Mouse (Mus musculus) hindbrain, embryonic 16.5 days (tissue): ENCODE measurements around the gene Sema5a. TPM values are rescaled to one million over a fixed set of nuclear protein-coding genes. Genes with fewer than 3 reads are reported as not detected.

Source experiments
- ATAC-seq: fragments of 200-750 bp; cut with Nextera tagmentation; 2 replicates; pipeline ENCODE4 v1.8.0; 2017; ENCODE audit warnings: moderate TSS enrichment, moderate library complexity
- H3K27ac ChIP-seq: fragments of 300-500 bp; sonication (generic); 2 replicates; pipeline ENCODE4 v1.5.1; 2014; ENCODE audit warnings: low read depth, mild to moderate bottlenecking, control low read depth, low read length, moderate library complexity
- H3K27me3 ChIP-seq: fragments of 300-500 bp; sonication (generic); replicated peaks from 2 replicates; pipeline ENCODE4 v1.6.1; 2014; ENCODE audit warnings: low read length; ENCODE audit not compliant: control insufficient read depth, insufficient read depth
- H3K36me3 ChIP-seq: fragments of 300-500 bp; sonication (generic); 2 replicates; pipeline ENCODE4 v1.6.1; 2014; ENCODE audit warnings: mild to moderate bottlenecking, low read length, moderate library complexity, mixed read lengths; ENCODE audit not compliant: control insufficient read depth, insufficient read depth
- H3K4me1 ChIP-seq: fragments of 300-500 bp; sonication (generic); 2 replicates; pipeline ENCODE4 v1.6.1; 2014; ENCODE audit warnings: low read depth, low read length; ENCODE audit not compliant: control insufficient read depth, insufficient read depth
- H3K4me2 ChIP-seq: fragments of 300-500 bp; sonication (generic); 2 replicates; pipeline ENCODE4 v1.6.1; 2014; ENCODE audit warnings: mild to moderate bottlenecking, low read length, control low read depth, moderate library complexity
- H3K4me3 ChIP-seq: fragments of 300-500 bp; sonication (generic); 2 replicates; pipeline ENCODE4 v1.5.1; 2014; ENCODE audit warnings: mild to moderate bottlenecking, low read length, control low read depth, moderate library complexity
- H3K9ac ChIP-seq: fragments of 300-500 bp; sonication (generic); 2 replicates; pipeline ENCODE4 v1.6.1; 2014; ENCODE audit warnings: low read depth, mild to moderate bottlenecking, control low read depth, low read length, moderate library complexity
- H3K9me3 ChIP-seq: fragments of 300-500 bp; sonication (generic); 2 replicates; pipeline ENCODE4 v1.6.1; 2014; ENCODE audit warnings: mild to moderate bottlenecking, low read length, moderate library complexity; ENCODE audit not compliant: control insufficient read depth
- whole genome bisulfite sequencing: fragments of 180-500 bp; shearing (Covaris S2); extraction: QIAGEN DNeasy Blood & Tissue Kit; methylation state at CpG from one replicate; pipeline ENCODE4 v1.1.7; 2014; 5-methylcytosine and 5-hydroxymethylcytosine counted together
- polyA plus RNA-seq: library from polyadenylated mRNA; unstranded; fragments of >200 nt; fragmentation: Nextera tagmentation; extraction: Ambion mirVana; gene quantifications from 2 replicates; pipeline ENCODE4 v1.2.1, GENCODE M21; 2015

Gene Sema5a
- polyA plus RNA-seq, 1 experiment from 2014 or later, result 10.1 TPM

GRCm38 (mm10) chr15:32574327-32574726, 329.7 kb downstream of the Sema5a start:
- no peak overlapping the region for H3K4me2 ChIP-seq
- H3K9me3 ChIP-seq, result no peaks in the 10 kb centered on the region
- no peaks in the 10 kb centered on the region for H3K4me1 ChIP-seq
- H3K27ac ChIP-seq, result no peak overlapping the region
- H3K9ac ChIP-seq, result no peak overlapping the region
- ATAC-seq, result peak; percentile 56; the same call in 1 of the 2 replicates
- H3K36me3 ChIP-seq, result no peaks in the 10 kb centered on the region
- WGBS, result 67% methylated on average over 6 of the region's 6 CpGs
- no peaks in the 10 kb centered on the region for H3K27me3 ChIP-seq
- H3K4me3 ChIP-seq, result no peak overlapping the region

DNA sequence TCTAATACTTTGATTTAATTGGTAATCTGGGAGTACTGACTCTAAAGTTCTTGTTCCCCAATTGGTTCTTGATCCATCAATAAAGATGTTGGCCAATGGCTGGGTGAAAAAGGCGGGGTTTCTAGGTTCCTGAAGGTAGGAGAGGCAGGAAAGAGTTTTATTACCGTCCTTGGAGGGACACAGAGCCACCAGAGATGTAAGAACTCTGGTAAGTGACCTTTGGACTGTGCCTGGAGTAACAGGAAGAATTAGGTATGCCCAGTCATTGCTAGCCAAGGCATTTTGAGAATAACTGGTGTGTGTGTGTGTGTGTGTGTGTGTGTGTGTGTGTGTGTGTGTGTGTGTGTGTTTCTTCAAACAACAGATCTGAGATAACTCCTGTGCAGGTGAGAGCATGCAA, 330.6 kb downstream of the Sema5a start:
- Histone ChIP-seq H3K4me1 (no peaks in the 10 kb centered on the region), H3K4me3 (no peak overlapping the region), H3K27ac (no peak overlapping the region), H3K27me3 (no peaks in the 10 kb centered on the region), H3K9ac (no peak overlapping the region), H3K9me3 (no peaks in the 10 kb centered on the region), H3K36me3 (no peaks in the 10 kb centered on the region), H3K4me2 (no peak overlapping the region)
- no peak for ATAC-seq
- WGBS, result 86% methylated on average over 2 of the region's 2 CpGs

- Histone ChIP-seq H3K4me3 (no peak overlapping the region), H3K36me3 (no peaks in the 10 kb centered on the region), H3K27ac (no peak overlapping the region), H3K9me3 (no peaks in the 10 kb centered on the region), H3K4me2 (no peak overlapping the region), H3K9ac (no peak overlapping the region), H3K27me3 (no peaks in the 10 kb centered on the region), H3K4me1 (no peaks in the 10 kb centered on the region)
- ATAC-seq, result no peak
- WGBS, result 84% methylated on average over 4 of the region's 4 CpGs
Measured at GRCm38 (mm10) chr15:32579351-32579750, 334.7 kb downstream of the Sema5a start.

DNA sequence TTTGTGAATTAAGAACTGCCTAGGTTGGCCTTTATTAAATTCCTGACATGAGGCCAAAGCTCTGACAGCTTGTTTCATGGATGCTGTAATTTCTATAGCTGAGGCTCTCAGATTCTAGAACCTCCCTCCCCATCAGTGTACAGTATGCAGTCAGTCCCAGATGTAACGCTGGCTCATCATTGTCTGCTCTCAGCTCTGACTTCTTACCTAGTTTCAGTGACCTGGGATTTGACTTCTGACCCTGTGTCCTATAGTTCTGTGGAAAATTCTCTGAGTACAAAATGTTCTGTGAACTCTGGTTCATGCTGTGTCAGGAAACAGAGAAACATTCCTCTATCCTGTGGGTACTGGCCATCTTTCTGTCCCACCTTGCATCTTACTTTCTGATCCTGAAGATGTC, 346.0 kb downstream of the Sema5a start:
- no peak overlapping the region for H3K4me2 ChIP-seq
- H3K4me3 ChIP-seq, result no peak overlapping the region
- H3K9me3 ChIP-seq, result no peaks in the 10 kb centered on the region
- no peaks in the 10 kb centered on the region for H3K27me3 ChIP-seq
- no peak for ATAC-seq
- no peaks in the 10 kb centered on the region for H3K4me1 ChIP-seq
- no peak overlapping the region for H3K9ac ChIP-seq
- no peaks in the 10 kb centered on the region for H3K36me3 ChIP-seq
- H3K27ac ChIP-seq, result no peak overlapping the region
- WGBS, result 77% methylated on average over 1 of the region's 1 CpGs

DNA sequence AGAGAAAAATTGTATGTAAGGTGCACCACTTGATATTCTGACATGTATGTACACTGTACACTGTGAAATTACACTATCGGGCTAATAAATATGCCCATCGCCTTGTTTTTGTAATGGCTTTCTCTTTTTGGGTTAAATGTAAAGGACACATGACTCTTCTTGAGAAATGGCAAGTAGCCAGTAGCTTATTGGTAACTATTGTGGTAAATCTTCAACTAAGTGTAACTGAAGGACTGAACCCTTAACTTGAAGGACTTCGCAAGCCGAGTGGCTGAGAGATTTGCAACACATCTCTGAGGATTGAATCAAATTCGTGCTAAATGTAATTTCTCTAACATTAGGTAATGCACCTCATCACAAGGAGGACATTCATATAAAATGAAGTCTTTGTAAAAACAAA, 349.1 kb downstream of the Sema5a start:
- Histone ChIP-seq H3K9ac (no peak overlapping the region), H3K27me3 (no peaks in the 10 kb centered on the region), H3K4me3 (no peak overlapping the region), H3K9me3 (no peaks in the 10 kb centered on the region), H3K4me2 (no peak overlapping the region), H3K27ac (no peak overlapping the region), H3K36me3 (no peaks in the 10 kb centered on the region), H3K4me1 (peaks cover 10% of the 10 kb centered on the region)
- 93% methylated on average over 5 of the region's 5 CpGs for WGBS
- no peak for ATAC-seq

- peak; percentile 22; the same call in 1 of the 2 replicates for ATAC-seq
- no peak overlapping the region for H3K9ac ChIP-seq
- H3K4me2 ChIP-seq, result no peak overlapping the region
- no peak overlapping the region for H3K27ac ChIP-seq
- H3K4me1 ChIP-seq, result peaks cover 10% of the 10 kb centered on the region
- no peaks in the 10 kb centered on the region for H3K9me3 ChIP-seq
- H3K4me3 ChIP-seq, result no peak overlapping the region
- 72% methylated on average over 6 of the region's 6 CpGs for WGBS
- no peaks in the 10 kb centered on the region for H3K27me3 ChIP-seq
- H3K36me3 ChIP-seq, result no peaks in the 10 kb centered on the region
Measured at GRCm38 (mm10) chr15:32596574-32596973, 352.0 kb downstream of the Sema5a start.

- Histone ChIP-seq H3K4me2 (no peak overlapping the region), H3K9ac (no peak overlapping the region), H3K27ac (no peak overlapping the region), H3K36me3 (no peaks in the 10 kb centered on the region), H3K27me3 (no peaks in the 10 kb centered on the region), H3K4me1 (peaks cover 10% of the 10 kb centered on the region), H3K4me3 (no peak overlapping the region), H3K9me3 (no peaks in the 10 kb centered on the region)
- WGBS, result 15% methylated on average over 3 of the region's 3 CpGs
- ATAC-seq, result peak; percentile 81
Measured at GRCm38 (mm10) chr15:32597189-32597588, 352.6 kb downstream of the Sema5a start.

- no peaks in the 10 kb centered on the region for H3K4me1 ChIP-seq
- no peaks in the 10 kb centered on the region for H3K36me3 ChIP-seq
- 91% methylated on average over 3 of the region's 3 CpGs for WGBS
- no peak overlapping the region for H3K9ac ChIP-seq
- no peak for ATAC-seq
- H3K4me3 ChIP-seq, result no peak overlapping the region
- no peak overlapping the region for H3K4me2 ChIP-seq
- H3K9me3 ChIP-seq, result no peaks in the 10 kb centered on the region
- H3K27me3 ChIP-seq, result no peaks in the 10 kb centered on the region
- H3K27ac ChIP-seq, result no peak overlapping the region
Measured at GRCm38 (mm10) chr15:32607236-32607635, 362.6 kb downstream of the Sema5a start.

GRCm38 (mm10) chr15:32610776-32611175, 366.2 kb downstream of the Sema5a start:
- peak; percentile 72 for ATAC-seq

DNA sequence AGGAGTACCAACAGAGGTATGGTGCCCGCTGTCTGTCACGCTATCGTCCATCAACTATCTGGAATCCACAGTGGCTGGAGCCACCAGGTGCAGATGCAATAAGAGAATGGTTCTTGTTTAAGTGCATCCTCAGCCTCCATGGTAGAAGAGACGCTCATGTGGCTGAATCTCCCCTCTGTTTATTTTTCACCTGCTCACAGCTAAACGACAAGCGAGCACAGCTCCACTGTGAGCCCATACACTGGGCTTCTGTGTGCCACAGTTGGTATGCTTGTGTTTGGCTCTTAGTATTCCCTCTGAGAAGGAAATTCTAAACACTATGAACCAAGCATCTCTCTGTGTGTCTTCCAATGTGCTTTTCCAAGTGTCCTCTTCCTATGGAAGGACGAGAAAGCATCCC, 366.6 kb downstream of the Sema5a start:
- Histone ChIP-seq H3K9me3 (no peaks in the 10 kb centered on the region), H3K4me2 (no peak overlapping the region), H3K4me3 (no peak overlapping the region), H3K27me3 (no peaks in the 10 kb centered on the region), H3K4me1 (no peaks in the 10 kb centered on the region), H3K27ac (no peak overlapping the region), H3K36me3 (no peaks in the 10 kb centered on the region), H3K9ac (no peak overlapping the region)
- ATAC-seq, result peak; percentile 52
- 89% methylated on average over 7 of the region's 7 CpGs for WGBS

More at GRCm38 (mm10) chr15:32610776-32611175, 366.2 kb downstream of the Sema5a start:
- no peaks in the 10 kb centered on the region for H3K36me3 ChIP-seq
- WGBS, result 76% methylated on average over 2 of the region's 2 CpGs
- H3K9ac ChIP-seq, result no peak overlapping the region
- H3K4me1 ChIP-seq, result no peaks in the 10 kb centered on the region
- no peaks in the 10 kb centered on the region for H3K27me3 ChIP-seq
- no peaks in the 10 kb centered on the region for H3K9me3 ChIP-seq
- H3K4me3 ChIP-seq, result no peak overlapping the region
- H3K27ac ChIP-seq, result no peak overlapping the region
- H3K4me2 ChIP-seq, result no peak overlapping the region
